Mouse (Mus musculus): ENCODE measurements around the gene Vat1. TPM values are rescaled to one million over a fixed set of nuclear protein-coding genes. Genes with fewer than 3 reads are reported as not detected.

Gene Vat1
- polyA plus RNA-seq, 1 experiment = not detected

DNA sequence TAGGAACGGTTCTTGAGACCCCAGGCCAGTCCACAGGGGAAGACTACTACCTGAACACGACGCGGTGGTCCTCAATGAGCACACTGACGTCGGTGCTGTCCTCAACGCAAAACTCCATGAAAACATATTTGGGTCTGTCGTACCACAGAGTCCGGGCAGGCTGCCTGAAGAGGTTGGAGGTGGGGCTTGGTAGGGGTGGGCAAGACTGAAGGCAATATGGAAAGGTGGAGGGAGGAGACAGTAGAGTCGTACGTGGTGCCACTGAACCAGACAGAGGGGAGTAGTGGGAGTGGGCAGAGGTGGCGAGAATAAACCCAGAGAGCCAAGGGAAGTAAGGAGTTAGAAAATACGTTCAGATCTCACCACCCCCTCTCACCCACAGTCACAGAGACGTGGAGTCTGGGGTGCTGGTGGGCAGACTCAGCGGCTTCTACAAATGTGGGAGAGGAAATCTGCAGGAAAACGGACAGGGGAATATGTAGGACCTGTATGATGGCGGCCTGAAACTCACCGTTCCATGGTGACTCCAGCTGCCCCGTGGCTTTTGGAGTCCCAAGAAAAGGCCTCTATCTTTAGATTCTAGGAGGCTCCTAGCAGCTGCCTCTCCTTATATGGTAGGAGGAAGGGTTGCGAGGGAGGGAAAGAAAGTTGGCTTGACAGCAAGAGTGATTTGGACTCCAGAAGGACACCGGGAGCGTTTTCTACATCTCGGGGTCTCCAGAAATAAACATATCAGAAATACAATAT is 41.8 kb downstream of the Vat1 start, which contains the start of gene Gm27029:
Gene Gm27029 (minus strand): TSS at position 692 of the 747 bp plus-strand sequence.
- WGBS = 4% methylated on average over 23 of the region's 23 CpGs

GRCm38 (mm10) chr11:101420148-101420547 is 45.9 kb downstream of the Vat1 start:
- no peak for TF ChIP-seq CTCF (IDR thresholded peaks at IDR 0.05; ENCODE audit: insufficient read depth, low read depth, low read length)
- no peak for TF ChIP-seq POLR2A (IDR thresholded peaks at IDR 0.05; ENCODE audit: insufficient read depth, low read depth, low read length)
- Histone ChIP-seq H3K4me3 (ENCODE audit: insufficient read depth, low read depth, low read length) (no peak overlapping the region), H3K27ac (ENCODE audit: insufficient read depth, low read depth, low read length) (no peak overlapping the region), H3K4me1 (ENCODE audit: control insufficient read depth, insufficient read depth, low read length) (peaks cover 6% of the 10 kb centered on the region)
- 90% methylated on average over 5 of the region's 5 CpGs for whole genome bisulfite sequencing

More for the DNA sequence above, 41.8 kb downstream of the Vat1 start, which contains the start of gene Gm27029:
- Histone ChIP-seq H3K27ac (ENCODE audit: insufficient read depth, low read depth, low read length) (peak within 1 kb of the TSS; percentile 43; the same call in 1 of the 2 replicates), H3K4me3 (ENCODE audit: insufficient read depth, low read depth, low read length) (peak within 1 kb of the TSS; percentile 70), H3K4me1 (ENCODE audit: control insufficient read depth, insufficient read depth, low read length) (peaks cover 9% of the 10 kb centered on the region)
- TF ChIP-seq CTCF (IDR thresholded peaks at IDR 0.05; ENCODE audit: insufficient read depth, low read depth, low read length) (no peak), POLR2A (IDR thresholded peaks at IDR 0.05; ENCODE audit: insufficient read depth, low read depth, low read length) (no peak)

DNA sequence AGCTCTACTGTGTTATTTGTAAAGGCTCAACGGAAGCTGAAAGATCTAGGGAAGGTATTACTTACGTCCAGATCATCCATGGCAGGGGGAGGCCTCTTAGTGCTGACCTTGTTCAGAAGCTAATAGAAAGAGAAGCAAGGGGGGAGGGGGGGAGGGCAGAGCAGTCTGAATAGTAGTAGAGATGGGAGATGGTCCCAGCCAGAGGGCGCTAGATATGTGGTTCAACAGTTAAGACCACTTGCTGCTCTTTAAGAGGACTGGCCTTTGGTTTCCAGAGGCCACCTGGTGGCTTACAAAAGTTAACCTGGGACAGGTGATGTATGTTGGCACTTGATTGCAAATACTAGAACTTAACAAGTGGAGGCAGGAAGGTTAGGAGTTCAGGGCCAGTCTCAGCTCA is 46.4 kb downstream of the Vat1 start:
- no peak for TF ChIP-seq POLR2A (IDR thresholded peaks at IDR 0.05; ENCODE audit: insufficient read depth, low read depth, low read length)
- TF ChIP-seq CTCF (IDR thresholded peaks at IDR 0.05; ENCODE audit: insufficient read depth, low read depth, low read length) = no peak
- H3K4me1 ChIP-seq (ENCODE audit: control insufficient read depth, insufficient read depth, low read length) = peaks cover 6% of the 10 kb centered on the region
- 29% methylated on average over 3 of the region's 3 CpGs for WGBS
- H3K4me3 ChIP-seq (ENCODE audit: insufficient read depth, low read depth, low read length) = no peak overlapping the region
- no peak overlapping the region for H3K27ac ChIP-seq (ENCODE audit: insufficient read depth, low read depth, low read length)

DNA sequence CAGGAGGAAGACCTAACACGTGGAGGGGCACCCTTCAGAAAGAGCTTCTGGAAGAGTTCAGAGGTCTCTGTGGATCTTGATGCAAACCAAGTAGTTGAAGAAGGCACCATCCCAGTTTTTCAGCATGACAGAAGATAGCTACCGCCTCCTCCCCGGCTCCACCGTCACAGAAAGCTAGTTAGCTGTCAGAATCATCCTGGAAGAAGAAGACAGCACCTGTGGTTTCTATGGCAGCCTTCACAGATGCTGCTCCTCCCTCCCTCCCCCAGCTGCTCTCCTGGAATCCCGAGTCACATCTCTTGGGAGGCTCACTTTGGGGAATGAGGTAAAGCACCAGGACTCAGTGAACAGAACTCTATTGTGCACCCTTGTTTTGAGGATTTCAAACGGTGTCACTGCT is 47.0 kb downstream of the Vat1 start:
- WGBS = 51% methylated on average over 6 of the region's 6 CpGs
- H3K27ac ChIP-seq (ENCODE audit: insufficient read depth, low read depth, low read length) = no peak overlapping the region

GRCm38 (mm10) chr11:101417101-101417855 is 48.8 kb downstream of the Vat1 start, which contains the start of gene Aarsd1:
Gene Aarsd1, minus strand, starts transcription at chr11:101417615.
- under 1% methylated on average over 45 of the region's 45 CpGs for WGBS
- no peak for TF ChIP-seq CTCF (IDR thresholded peaks at IDR 0.05; ENCODE audit: insufficient read depth, low read depth, low read length)
- TF ChIP-seq POLR2A (IDR thresholded peaks at IDR 0.05; ENCODE audit: insufficient read depth, low read depth, low read length) = peak; percentile 81
- peak within 1 kb of the TSS; percentile 96 for H3K4me3 ChIP-seq (ENCODE audit: insufficient read depth, low read depth, low read length)
- H3K4me1 ChIP-seq (ENCODE audit: control insufficient read depth, insufficient read depth, low read length) = no peaks in the 10 kb centered on the region
- 0 out of 2 replicates have a peak within 1 kb of the TSS, but pooled peaks have one; percentile 10 for H3K27ac ChIP-seq (ENCODE audit: insufficient read depth, low read depth, low read length)

More for the DNA sequence above, 47.0 kb downstream of the Vat1 start:
- Histone ChIP-seq H3K4me3 (ENCODE audit: insufficient read depth, low read depth, low read length) (no peak overlapping the region), H3K4me1 (ENCODE audit: control insufficient read depth, insufficient read depth, low read length) (peaks cover under 1% of the 10 kb centered on the region)
- TF ChIP-seq CTCF (IDR thresholded peaks at IDR 0.05; ENCODE audit: insufficient read depth, low read depth, low read length) = no peak
- no peak for TF ChIP-seq POLR2A (IDR thresholded peaks at IDR 0.05; ENCODE audit: insufficient read depth, low read depth, low read length)

- TF ChIP-seq POLR2A (IDR thresholded peaks at IDR 0.05; ENCODE audit: insufficient read depth, low read depth, low read length) (no peak), CTCF (IDR thresholded peaks at IDR 0.05; ENCODE audit: insufficient read depth, low read depth, low read length) (no peak)
- H3K4me1 ChIP-seq (ENCODE audit: control insufficient read depth, insufficient read depth, low read length) = no peaks in the 10 kb centered on the region
- 1% methylated on average over 11 of the region's 11 CpGs for WGBS
- peak overlapping the region; percentile 96 for H3K4me3 ChIP-seq (ENCODE audit: insufficient read depth, low read depth, low read length)
- H3K27ac ChIP-seq (ENCODE audit: insufficient read depth, low read depth, low read length) = no peak overlapping the region
Observed at GRCm38 (mm10) chr11:101416433-101417100, 49.5 kb downstream of the Vat1 start.

DNA sequence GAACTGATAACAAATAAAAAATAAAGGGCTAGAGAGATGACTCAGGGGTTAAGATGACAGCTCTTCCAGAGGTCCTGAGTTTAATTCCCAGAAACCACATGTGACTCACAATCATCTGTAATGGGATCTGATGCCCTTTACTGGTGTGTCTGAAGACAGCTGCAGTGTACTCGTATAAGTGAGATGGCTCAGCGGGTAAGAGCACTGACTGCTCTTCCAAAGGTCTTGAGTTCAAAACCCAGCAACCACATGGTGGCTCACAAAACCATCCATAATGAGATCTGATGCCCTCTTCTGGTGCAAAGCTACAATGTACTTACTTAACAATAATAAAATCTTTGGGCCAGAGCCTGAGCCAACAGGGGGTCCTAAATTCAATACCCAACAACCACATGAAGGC is 50.7 kb downstream of the Vat1 start:
- H3K27ac ChIP-seq (ENCODE audit: insufficient read depth, low read depth, low read length) = no peak overlapping the region
- WGBS = 91% methylated on average over 2 of the region's 2 CpGs
- H3K4me3 ChIP-seq (ENCODE audit: insufficient read depth, low read depth, low read length) = no peak overlapping the region
- TF ChIP-seq POLR2A (IDR thresholded peaks at IDR 0.05; ENCODE audit: insufficient read depth, low read depth, low read length) (no peak), CTCF (IDR thresholded peaks at IDR 0.05; ENCODE audit: insufficient read depth, low read depth, low read length) (no peak)
- H3K4me1 ChIP-seq (ENCODE audit: control insufficient read depth, insufficient read depth, low read length) = no peaks in the 10 kb centered on the region

Other genes starting within 250 kb of the Vat1 start
- gene Ezh1, start 239.8 kb downstream of the Vat1 start, polyA plus RNA-seq (2012; ENCODE audit: insufficient read depth, insufficient read length, low replicate concordance, missing spikeins) = not detected in 2 replicates
- gene Ramp2, start 220.2 kb downstream of the Vat1 start, polyA plus RNA-seq (2012; ENCODE audit: insufficient read depth, insufficient read length, low replicate concordance, missing spikeins) = not detected in 2 replicates
- gene Vps25, start 212.5 kb downstream of the Vat1 start, polyA plus RNA-seq (2012; ENCODE audit: insufficient read depth, insufficient read length, low replicate concordance, missing spikeins) = not detected in 2 replicates
- not detected in 2 replicates for gene Wnk4, start 205.7 kb downstream of the Vat1 start, polyA plus RNA-seq (2012; ENCODE audit: insufficient read depth, insufficient read length, low replicate concordance, missing spikeins)
- gene Cntd1, start 187.2 kb downstream of the Vat1 start, polyA plus RNA-seq (2012; ENCODE audit: insufficient read depth, insufficient read length, low replicate concordance, missing spikeins) = not detected in 2 replicates
- not detected in 2 replicates for gene Coa3, start 187.1 kb downstream of the Vat1 start, polyA plus RNA-seq (2012; ENCODE audit: insufficient read depth, insufficient read length, low replicate concordance, missing spikeins)
- not detected in 2 replicates for gene Becn1, start 163.9 kb downstream of the Vat1 start, polyA plus RNA-seq (2012; ENCODE audit: insufficient read depth, insufficient read length, low replicate concordance, missing spikeins)
- 706 TPM in 1 of 2 replicates, not detected in the other for gene Psme3, start 150.0 kb downstream of the Vat1 start, polyA plus RNA-seq (2012; ENCODE audit: insufficient read depth, insufficient read length, low replicate concordance, missing spikeins)
- not detected in 2 replicates for gene Aoc2, start 141.2 kb downstream of the Vat1 start, polyA plus RNA-seq (2012; ENCODE audit: insufficient read depth, insufficient read length, low replicate concordance, missing spikeins)
- not detected in 2 replicates for gene Aoc3, start 135.6 kb downstream of the Vat1 start, polyA plus RNA-seq (2012; ENCODE audit: insufficient read depth, insufficient read length, low replicate concordance, missing spikeins)
- not detected in 2 replicates for gene G6pc, start 98.7 kb downstream of the Vat1 start, polyA plus RNA-seq (2012; ENCODE audit: insufficient read depth, insufficient read length, low replicate concordance, missing spikeins)
- gene Aarsd1, start 48.6 kb downstream of the Vat1 start, polyA plus RNA-seq (2012; ENCODE audit: insufficient read depth, insufficient read length, low replicate concordance, missing spikeins) = not detected in 2 replicates
- not detected in 2 replicates for gene Gm27029, start 41.4 kb downstream of the Vat1 start, polyA plus RNA-seq (2012; ENCODE audit: insufficient read depth, insufficient read length, low replicate concordance, missing spikeins)
- gene Rundc1, start 41.1 kb downstream of the Vat1 start, polyA plus RNA-seq (2012; ENCODE audit: insufficient read depth, insufficient read length, low replicate concordance, missing spikeins) = not detected in 2 replicates
- gene Ptges3l, start 40.9 kb downstream of the Vat1 start, polyA plus RNA-seq (2012; ENCODE audit: insufficient read depth, insufficient read length, low replicate concordance, missing spikeins) = not detected in 2 replicates
- not detected in 2 replicates for gene Rpl27, start 23.9 kb downstream of the Vat1 start, polyA plus RNA-seq (2012; ENCODE audit: insufficient read depth, insufficient read length, low replicate concordance, missing spikeins)
- not detected in 2 replicates for gene Ifi35, start 17.8 kb downstream of the Vat1 start, polyA plus RNA-seq (2012; ENCODE audit: insufficient read depth, insufficient read length, low replicate concordance, missing spikeins)
- gene Rnd2, start 1.2 kb downstream of the Vat1 start, polyA plus RNA-seq (2012; ENCODE audit: insufficient read depth, insufficient read length, low replicate concordance, missing spikeins) = 335 TPM in 1 of 2 replicates, not detected in the other
- gene Brca1, start 85.7 kb upstream of the Vat1 start, polyA plus RNA-seq (2012; ENCODE audit: insufficient read depth, insufficient read length, low replicate concordance, missing spikeins) = not detected in 2 replicates
- gene Nbr1, start 85.9 kb upstream of the Vat1 start, polyA plus RNA-seq (2012; ENCODE audit: insufficient read depth, insufficient read length, low replicate concordance, missing spikeins) = not detected in 2 replicates
- gene Tmem106a, start 116.0 kb upstream of the Vat1 start, polyA plus RNA-seq (2012; ENCODE audit: insufficient read depth, insufficient read length, low replicate concordance, missing spikeins) = not detected in 2 replicates
- gene Gm11634, start 133.0 kb upstream of the Vat1 start, polyA plus RNA-seq (2012; ENCODE audit: insufficient read depth, insufficient read length, low replicate concordance, missing spikeins) = not detected in 2 replicates
- gene Rdm1, start 161.0 kb upstream of the Vat1 start, polyA plus RNA-seq (2012; ENCODE audit: insufficient read depth, insufficient read length, low replicate concordance, missing spikeins) = not detected in 2 replicates
- not detected in 2 replicates for gene Arl4d, start 199.3 kb upstream of the Vat1 start, polyA plus RNA-seq (2012; ENCODE audit: insufficient read depth, insufficient read length, low replicate concordance, missing spikeins)

Measured in olfactory bulb, adult 2 months (tissue).